In the genomic region with DNA sequence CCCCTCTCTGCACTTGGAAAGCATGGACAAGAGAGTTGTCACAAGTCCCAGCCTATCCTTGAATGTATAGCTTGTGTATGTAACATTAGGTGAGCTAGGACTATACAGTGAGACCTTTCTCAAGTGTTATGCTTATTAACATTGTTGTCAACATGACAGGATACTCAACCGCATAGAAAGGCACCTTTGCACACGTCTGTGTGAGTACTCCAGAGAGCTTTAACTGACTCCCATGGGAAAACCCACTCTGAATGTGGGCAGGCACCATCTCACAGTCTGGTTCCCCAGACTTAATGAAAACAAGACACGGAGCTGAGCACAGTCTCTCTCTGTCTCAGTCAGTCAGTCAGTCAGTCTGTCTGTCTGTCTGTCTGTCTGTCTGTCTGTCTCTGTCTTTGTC, we compare ENCODE assay signal across 19 mouse cellular contexts.
"Had no signal": no experiment of that assay in that cellular context is flagged by ENCODE, and none has a peak within 500 bp of the region (broad histone marks: within the 10 kb centered on the region; RNA-seq: fewer than 3 reads in every experiment).

No protein-coding gene starts in this region.

- H3K4me1 ChIP-seq: liver, embryonic 12.5 days; liver, embryonic 15.5 days; midbrain, embryonic 13.5 days; stomach, embryonic 15.5 days had no signal

- DNase-seq: kidney, adult 18-20 months; kidney, adult 9 months; kidney, postnatal 14 days; kidney, postnatal 4 days; liver; lung, adult 18-20 months; lung, postnatal 14 days; retina, postnatal 1 day; right cerebral cortex, postnatal 25 days; spleen, adult 18-20 months; thymus, postnatal 25 days had no signal

- H3K9ac ChIP-seq: limb, embryonic 13.5 days; liver, embryonic 12.5 days; liver, embryonic 15.5 days; midbrain, embryonic 13.5 days; neural tube, embryonic 13.5 days; stomach, embryonic 15.5 days had no signal

- H3K9me3 ChIP-seq: limb, embryonic 10.5 days; limb, embryonic 13.5 days; liver, embryonic 12.5 days; liver, embryonic 15.5 days; midbrain, embryonic 13.5 days; neural tube, embryonic 13.5 days; stomach, embryonic 15.5 days had no signal

- ATAC-seq: liver, embryonic 12.5 days; midbrain, embryonic 13.5 days had no signal

- H3K4me2 ChIP-seq: limb, embryonic 13.5 days; liver, embryonic 12.5 days; liver, embryonic 15.5 days; midbrain, embryonic 13.5 days; neural tube, embryonic 13.5 days; stomach, embryonic 15.5 days had no signal

- H3K27me3 ChIP-seq: limb, embryonic 13.5 days; liver, embryonic 12.5 days; liver, embryonic 15.5 days; midbrain, embryonic 13.5 days; neural tube, embryonic 13.5 days; stomach, embryonic 15.5 days had no signal

- H3K4me3 ChIP-seq: limb, embryonic 10.5 days; limb, embryonic 13.5 days; liver, embryonic 12.5 days; liver, embryonic 15.5 days; midbrain, embryonic 13.5 days; neural tube, embryonic 13.5 days; stomach, embryonic 15.5 days had no signal

- H3K27ac ChIP-seq: limb, embryonic 10.5 days; limb, embryonic 13.5 days; liver, embryonic 12.5 days; liver, embryonic 15.5 days; macrophage; midbrain, embryonic 13.5 days; neural tube, embryonic 13.5 days; stomach, embryonic 15.5 days had no signal

- H3K36me3 ChIP-seq: limb, embryonic 10.5 days; limb, embryonic 13.5 days; liver, embryonic 12.5 days; liver, embryonic 15.5 days; midbrain, embryonic 13.5 days; neural tube, embryonic 13.5 days; stomach, embryonic 15.5 days had no signal
